Mouse (Mus musculus) MEL (cell line): ENCODE results near the gene Lrrc29.
A peak's percentile ranks its signal among the peaks of the same experiment; 100 is the strongest.

Experiments used
- CTCF ChIP-seq, 3 experiments: IDR thresholded peaks in 2 of 3; conservative IDR thresholded peaks in 1 of 3; 2 replicates each; pipeline ENCODE4 v1.5.1; 2011 to 2012; ENCODE audit warnings: low read length in 3 of 3, low read depth in 2 of 3, mild to moderate bottlenecking in 2 of 3, improper control_type of control experiment in 1 of 3, inconsistent platforms in 1 of 3, mixed read lengths in 1 of 3, moderate library complexity in 1 of 3; ENCODE audit not compliant: control insufficient read depth in 1 of 3, insufficient read depth in 1 of 3, poor library complexity in 1 of 3, severe bottlenecking in 1 of 3
- E2F4 ChIP-seq: IDR thresholded peaks from 2 replicates; pipeline ENCODE4 v1.6.1; 2011; ENCODE audit warnings: low read depth, low read length, improper control_type of control experiment, borderline replicate concordance
- HCFC1 ChIP-seq: IDR thresholded peaks from 2 replicates; pipeline ENCODE4 v1.6.1; 2012; ENCODE audit warnings: low read depth, mild to moderate bottlenecking, inconsistent platforms, low read length, improper control_type of control experiment, moderate library complexity
- MAFK ChIP-seq: IDR thresholded peaks from 2 replicates; pipeline ENCODE4 v1.6.1; 2011; ENCODE audit warnings: low read depth, mild to moderate bottlenecking, low read length, improper control_type of control experiment, borderline replicate concordance
- NELFE ChIP-seq: IDR thresholded peaks from 2 replicates; pipeline ENCODE4 v1.6.1; 2011; ENCODE audit warnings: low read depth, low read length, improper control_type of control experiment
- SMC3 ChIP-seq: IDR thresholded peaks from 2 replicates; pipeline ENCODE4 v1.6.1; 2011; ENCODE audit warnings: low read depth, low read length, improper control_type of control experiment
- UBTF ChIP-seq: IDR thresholded peaks from 2 replicates; pipeline ENCODE4 v1.6.1; 2012; ENCODE audit warnings: low read depth, mild to moderate bottlenecking, inconsistent platforms, low read length, improper control_type of control experiment, moderate library complexity, borderline replicate concordance; ENCODE audit not compliant: insufficient read depth

DNA sequence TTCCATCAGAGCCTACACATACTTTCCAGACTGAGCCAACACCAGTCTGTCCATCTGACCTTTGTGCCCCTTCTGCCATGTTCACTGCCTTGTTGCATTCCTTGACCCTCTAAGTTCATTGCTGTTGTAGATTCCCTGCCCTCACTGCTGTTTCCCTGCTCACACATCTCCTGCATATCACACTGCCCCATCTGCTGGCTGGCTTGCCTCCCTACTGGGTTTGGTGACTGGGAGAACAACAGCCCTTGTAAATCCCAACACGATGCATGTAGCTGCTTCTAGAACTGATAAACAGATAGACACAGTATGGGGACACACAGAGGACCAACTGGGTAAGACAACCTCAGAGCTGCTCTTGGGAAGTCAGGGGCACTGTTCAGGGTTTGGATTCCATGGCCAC, 14.4 kb downstream of the Lrrc29 start:
- TF ChIP-seq SMC3 (peak; percentile 6), E2F4 (no peak), UBTF (no peak), CTCF (IDR thresholded peaks at IDR 0.05 in 2 of 3, conservative IDR thresholded peaks at IDR 0.05 in 1 of 3; ENCODE audit: control insufficient read depth in 1 of 3, insufficient read depth in 1 of 3, low read depth in 2 of 3, low read length in 3 of 3, poor library complexity in 1 of 3, severe bottlenecking in 1 of 3) (peak in 2 of 3 experiments; percentile 17 to 39; a peak in 2 of 6 replicates), NELFE (no peak), MAFK (no peak), HCFC1 (no peak)
